Mouse (Mus musculus) telencephalon, adult 2 months (tissue): Measurements from ENCODE around the gene Tcf12.

Experiments
- DNase-seq: peaks from one replicate; pipeline ENCODE4 v3.0.0-alpha.2; 2011; ENCODE audit warnings: low read depth, low spot score

Gene Tcf12

GRCm38 (mm10) chr9:71982826-71983225 lies 128.8 kb downstream of the Tcf12 start:
- no peak for DNase-seq

- DNase-seq: no peak
Observed at GRCm38 (mm10) chr9:71981071-71981470, 130.6 kb downstream of the Tcf12 start.

- DNase-seq: no peak
Observed at GRCm38 (mm10) chr9:71980579-71980978, 131.1 kb downstream of the Tcf12 start.

GRCm38 (mm10) chr9:71978886-71979285 lies 132.8 kb downstream of the Tcf12 start:
- DNase-seq: no peak

GRCm38 (mm10) chr9:71976034-71976433 lies 135.6 kb downstream of the Tcf12 start:
- no peak for DNase-seq

GRCm38 (mm10) chr9:71975141-71975540 lies 136.5 kb downstream of the Tcf12 start:
- DNase-seq: no peak

- no peak for DNase-seq
Observed at GRCm38 (mm10) chr9:71974541-71974959, 137.1 kb downstream of the Tcf12 start.

GRCm38 (mm10) chr9:71964039-71964438 lies 147.6 kb downstream of the Tcf12 start:
- DNase-seq: no peak

GRCm38 (mm10) chr9:71960026-71960396 lies 151.7 kb downstream of the Tcf12 start:
- no peak for DNase-seq

- DNase-seq: peak; percentile 58
Observed at GRCm38 (mm10) chr9:71959259-71960025, 152.2 kb downstream of the Tcf12 start.

- no peak for DNase-seq
Observed at GRCm38 (mm10) chr9:71953217-71953616, 158.5 kb downstream of the Tcf12 start.

- no peak for DNase-seq
Observed at GRCm38 (mm10) chr9:71952621-71953076, 159.0 kb downstream of the Tcf12 start.

GRCm38 (mm10) chr9:71951926-71952325 lies 159.7 kb downstream of the Tcf12 start:
- DNase-seq: no peak

- DNase-seq: no peak
Observed at GRCm38 (mm10) chr9:71951341-71951740, 160.3 kb downstream of the Tcf12 start.

GRCm38 (mm10) chr9:71944801-71945200 lies 166.9 kb downstream of the Tcf12 start:
- no peak for DNase-seq

- DNase-seq: no peak
Observed at GRCm38 (mm10) chr9:71942424-71942823, 169.2 kb downstream of the Tcf12 start.

- no peak for DNase-seq
Observed at GRCm38 (mm10) chr9:71940016-71940415, 171.7 kb downstream of the Tcf12 start.

GRCm38 (mm10) chr9:71936199-71936598 lies 175.5 kb downstream of the Tcf12 start:
- no peak for DNase-seq

- DNase-seq: no peak
Observed at GRCm38 (mm10) chr9:71934833-71935232, 176.8 kb downstream of the Tcf12 start.

- no peak for DNase-seq
Observed at GRCm38 (mm10) chr9:71931965-71932364, 179.7 kb downstream of the Tcf12 start.

GRCm38 (mm10) chr9:71931358-71931715 lies 180.3 kb downstream of the Tcf12 start:
- DNase-seq: no peak

- DNase-seq: no peak
Observed at GRCm38 (mm10) chr9:71930431-71931357, 181.0 kb downstream of the Tcf12 start.

- DNase-seq: no peak
Observed at GRCm38 (mm10) chr9:71916662-71916953, 195.1 kb downstream of the Tcf12 start.
